Mouse (Mus musculus) liver, adult (tissue): ENCODE measurements around the gene Adgrf4.

Experiments
- GATA4 ChIP-seq: IDR thresholded peaks from 2 replicates; pipeline ENCODE4 v1.6.1; 2014; ENCODE audit warnings: mild to moderate bottlenecking, low read length; ENCODE audit not compliant: insufficient replicate concordance

The Adgrf4 gene

GRCm38 (mm10) chr17:42692136-42692535 lies at the start of gene Adgrf4:
TSS of gene Adgrf4 (minus strand) at chr17:42692284.
- no peak for TF ChIP-seq GATA4

GRCm38 (mm10) chr17:42741801-42742217 lies 49.7 kb upstream of the Adgrf4 start, which contains the start of gene Adgrf2:
TSS of gene Adgrf2 (minus strand) at chr17:42742179.
- no peak for TF ChIP-seq GATA4

- TF ChIP-seq GATA4 = no peak
Observed at GRCm38 (mm10) chr17:42738794-42739193, 46.7 kb upstream of the Adgrf4 start.

GRCm38 (mm10) chr17:42717161-42717560 lies 25.1 kb upstream of the Adgrf4 start:
- TF ChIP-seq GATA4 = no peak

- no peak for TF ChIP-seq GATA4
Observed at GRCm38 (mm10) chr17:42714991-42715390, 22.9 kb upstream of the Adgrf4 start.

- TF ChIP-seq GATA4 = no peak
Observed at GRCm38 (mm10) chr17:42710717-42711116, 18.6 kb upstream of the Adgrf4 start.

- TF ChIP-seq GATA4 = no peak
Observed at GRCm38 (mm10) chr17:42705611-42706010, 13.5 kb upstream of the Adgrf4 start.

GRCm38 (mm10) chr17:42702198-42702597 lies 10.1 kb upstream of the Adgrf4 start:
- no peak for TF ChIP-seq GATA4

GRCm38 (mm10) chr17:42694730-42695129 lies 2.6 kb upstream of the Adgrf4 start:
- TF ChIP-seq GATA4 = no peak

- no peak for TF ChIP-seq GATA4
Observed at GRCm38 (mm10) chr17:42690531-42690930, 1.6 kb downstream of the Adgrf4 start.

GRCm38 (mm10) chr17:42658634-42659422 lies 33.3 kb downstream of the Adgrf4 start:
- TF ChIP-seq GATA4 = no peak

- no peak for TF ChIP-seq GATA4
Observed at GRCm38 (mm10) chr17:42643416-42643815, 48.7 kb downstream of the Adgrf4 start.

- TF ChIP-seq GATA4 = no peak
Observed at GRCm38 (mm10) chr17:42630206-42630605, 61.9 kb downstream of the Adgrf4 start.

GRCm38 (mm10) chr17:42613043-42613737 lies 78.9 kb downstream of the Adgrf4 start:
- no peak for TF ChIP-seq GATA4

GRCm38 (mm10) chr17:42611295-42611694 lies 80.8 kb downstream of the Adgrf4 start, which contains the start of gene Opn5:
TSS of gene Opn5 (minus strand) at chr17:42611395.
- no peak for TF ChIP-seq GATA4

- TF ChIP-seq GATA4 = no peak
Observed at GRCm38 (mm10) chr17:42608270-42608669, 83.8 kb downstream of the Adgrf4 start.
